Mouse (Mus musculus): ENCODE results near the gene Mcm6.
"Not testable (repeated sequence)": the region's sequence is repeated elsewhere in the genome, so short reads cannot be mapped to it uniquely, and the experiment has no call there.

The Mcm6 gene

DNA sequence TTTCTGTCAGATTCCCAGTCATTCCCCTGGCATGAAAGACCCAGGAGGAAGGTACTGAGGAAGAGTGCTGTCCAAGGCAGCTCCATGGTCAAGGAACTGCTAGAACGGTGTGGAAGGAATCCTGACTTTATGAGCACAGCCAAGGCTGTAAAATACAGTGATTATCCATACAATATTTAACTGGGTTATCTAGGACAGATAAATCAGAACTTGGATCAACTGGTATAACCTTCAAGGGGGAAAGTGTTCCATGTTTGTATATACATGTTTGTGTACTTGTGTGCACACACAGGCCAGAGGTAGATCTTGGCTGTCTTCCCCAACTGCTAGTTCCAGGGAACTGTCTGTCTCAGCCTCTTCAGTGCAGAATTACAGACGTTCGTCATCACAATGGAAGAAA lies 31.2 kb downstream of the Mcm6 start, which contains the start of gene Lct:
Gene Lct (minus strand): TSS at position 101 of the 400 bp plus-strand sequence.
- no peak for DNase-seq

GRCm38 (mm10) chr1:128327165-128327564 lies 32.3 kb downstream of the Mcm6 start:
- DNase-seq, result no peak

- no peak for DNase-seq
Measured at GRCm38 (mm10) chr1:128324776-128325175, 34.7 kb downstream of the Mcm6 start.

DNA sequence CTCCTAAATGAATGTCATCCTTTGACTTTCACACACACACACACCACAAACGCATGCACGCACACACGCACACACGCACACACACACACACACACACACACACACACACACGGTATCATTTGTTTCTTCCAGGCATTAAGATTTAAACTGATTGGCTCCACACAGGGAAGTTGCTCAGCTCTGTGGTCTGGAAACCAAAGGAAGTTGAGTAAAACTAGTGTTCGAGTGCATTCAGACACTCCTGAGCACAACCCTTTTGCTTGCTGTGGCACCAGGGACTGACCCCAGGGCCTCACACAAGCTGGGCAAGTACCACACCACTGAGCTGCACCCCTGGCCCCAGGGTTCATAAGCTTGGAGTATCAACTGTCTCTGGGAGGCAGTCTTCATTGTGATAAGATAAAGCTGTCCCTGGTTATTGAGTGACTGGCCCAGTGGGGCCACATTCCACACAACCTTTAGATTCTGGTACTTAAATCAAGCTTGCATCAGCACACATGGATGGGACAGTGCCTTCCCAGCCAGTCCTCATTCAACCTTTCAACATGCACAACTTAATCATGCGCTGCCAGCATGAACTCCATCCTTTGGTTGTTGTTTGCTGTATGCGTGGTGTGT lies 36.3 kb downstream of the Mcm6 start:
- DNase-seq, result no peak

- DNase-seq, result not testable (repeated sequence)
Measured at GRCm38 (mm10) chr1:128319266-128319665, 40.2 kb downstream of the Mcm6 start.

- no peak for DNase-seq
Measured at GRCm38 (mm10) chr1:128314665-128315064, 44.8 kb downstream of the Mcm6 start.

DNA sequence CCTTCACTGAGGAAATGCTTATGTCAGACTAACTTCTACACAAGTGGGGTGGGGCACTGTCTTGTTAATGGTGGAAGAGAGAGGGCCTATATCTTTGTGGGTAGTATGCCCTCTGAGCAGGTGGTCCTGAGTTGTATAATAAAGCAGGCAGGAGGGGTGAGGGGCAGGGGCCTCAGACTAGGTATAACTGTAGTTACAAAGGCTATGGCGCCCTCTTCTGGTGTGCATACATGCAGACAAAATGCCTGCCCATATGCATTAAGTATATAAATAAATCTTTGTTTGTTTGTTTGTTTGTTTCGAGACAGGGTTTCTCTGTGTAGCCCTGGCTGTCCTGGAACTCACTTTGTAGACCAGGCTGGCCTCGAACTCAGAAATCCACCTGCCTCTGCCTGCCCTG lies 50.4 kb downstream of the Mcm6 start:
- no peak for DNase-seq

GRCm38 (mm10) chr1:128303900-128304299 lies 55.6 kb downstream of the Mcm6 start:
- DNase-seq, result peak; percentile 42 to 54

GRCm38 (mm10) chr1:128295717-128296528 lies 63.5 kb downstream of the Mcm6 start:
- DNase-seq, result peak; percentile 14 to 28

DNA sequence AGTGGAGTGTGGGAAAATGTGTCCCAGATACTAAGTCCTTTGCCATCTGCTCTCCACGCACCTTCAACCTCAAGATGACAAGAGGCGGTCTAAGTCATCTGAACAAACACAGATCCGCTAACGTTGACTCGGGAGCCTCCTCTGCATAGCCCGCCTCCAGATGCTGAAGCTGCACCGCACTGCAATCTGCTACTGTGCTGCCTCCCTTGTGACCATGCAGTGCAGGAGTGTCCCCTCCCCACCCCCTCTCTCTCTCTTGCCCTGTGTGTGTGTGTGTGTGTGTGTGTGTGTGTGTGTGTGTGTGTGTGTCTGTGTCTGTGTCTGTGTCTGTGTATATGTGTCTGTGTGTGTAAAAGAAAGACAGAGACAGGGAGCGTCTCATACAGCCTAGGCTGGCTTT lies 64.2 kb downstream of the Mcm6 start:
- peak in 1 of 2 experiments; percentile 12 for DNase-seq

DNA sequence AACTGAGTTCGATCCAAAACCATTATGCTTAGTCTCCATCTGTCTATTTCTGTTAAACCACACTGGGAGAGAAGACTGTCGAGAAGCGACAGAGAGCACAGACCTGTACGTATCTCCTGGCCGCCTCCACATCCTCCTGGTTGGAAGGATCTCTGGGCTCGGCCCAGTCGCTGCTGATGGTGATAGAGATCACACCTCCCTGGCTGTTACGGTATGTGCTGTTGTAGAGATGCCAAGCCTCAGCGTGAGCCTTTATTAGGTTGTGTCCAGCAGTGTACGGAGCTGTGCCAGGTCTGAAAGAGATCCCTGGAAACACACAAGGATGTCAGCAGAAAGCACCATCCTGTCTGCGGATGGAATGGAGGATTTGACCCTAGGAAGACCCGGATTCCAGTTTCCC lies 65.9 kb downstream of the Mcm6 start:
- no peak for DNase-seq

- DNase-seq, result no peak
Measured at GRCm38 (mm10) chr1:128290295-128290694, 69.2 kb downstream of the Mcm6 start.

- DNase-seq, result no peak
Measured at GRCm38 (mm10) chr1:128285136-128285535, 74.3 kb downstream of the Mcm6 start.

GRCm38 (mm10) chr1:128284157-128284690 lies 75.2 kb downstream of the Mcm6 start:
- DNase-seq, result no peak

DNA sequence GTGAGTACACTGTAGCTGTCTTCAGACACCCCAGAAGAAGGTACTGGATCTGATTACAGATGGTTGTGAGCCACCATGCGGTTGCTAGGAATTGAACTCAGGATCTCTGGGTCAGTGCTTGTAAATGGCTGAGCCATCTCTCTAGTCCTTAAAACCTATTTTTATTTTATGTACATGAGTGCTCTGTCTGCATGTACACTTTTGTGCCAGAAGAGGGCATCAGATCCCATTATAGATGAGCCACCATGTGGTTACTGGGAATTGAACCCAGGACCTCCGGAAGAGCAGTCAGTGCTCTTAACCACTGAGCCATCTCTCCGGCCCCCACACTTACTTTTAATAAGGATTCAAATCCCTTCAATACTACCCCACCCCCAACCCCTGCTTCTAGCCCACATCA lies 76.5 kb downstream of the Mcm6 start:
- no peak for DNase-seq

GRCm38 (mm10) chr1:128281753-128282152 lies 77.7 kb downstream of the Mcm6 start:
- DNase-seq, result peak in 1 of 2 experiments; percentile 14

All from kidney, postnatal 4 days (tissue).